Mouse (Mus musculus): ENCODE data around the gene Rpusd4.

The Rpusd4 gene

GRCm38 (mm10) chr9:35267146-35267975 is at the start of gene Rpusd4, which contains the start of gene Fam118b:
Gene Rpusd4, plus strand, starts transcription at chr9:35267865.
Gene Fam118b, minus strand, starts transcription at chr9:35267805.
- peak; percentile 96 for DNase-seq

- no peak for DNase-seq
Measured at GRCm38 (mm10) chr9:35217963-35218362, 49.7 kb upstream of the Rpusd4 start.

GRCm38 (mm10) chr9:35223466-35223865 is 44.2 kb upstream of the Rpusd4 start:
- DNase-seq, result no peak

GRCm38 (mm10) chr9:35228671-35229070 is 39.0 kb upstream of the Rpusd4 start:
- DNase-seq, result no peak

- no peak for DNase-seq
Measured at GRCm38 (mm10) chr9:35235996-35236395, 31.7 kb upstream of the Rpusd4 start.

GRCm38 (mm10) chr9:35238371-35238770 is 29.3 kb upstream of the Rpusd4 start:
- DNase-seq, result no peak

- no peak for DNase-seq
Measured at GRCm38 (mm10) chr9:35238915-35239571, 28.6 kb upstream of the Rpusd4 start.

GRCm38 (mm10) chr9:35239734-35240133 is 27.9 kb upstream of the Rpusd4 start:
- no peak for DNase-seq

- DNase-seq, result no peak
Measured at GRCm38 (mm10) chr9:35247405-35247804, 20.3 kb upstream of the Rpusd4 start.

- DNase-seq, result no peak
Measured at GRCm38 (mm10) chr9:35249476-35249875, 18.2 kb upstream of the Rpusd4 start.

- no peak for DNase-seq
Measured at GRCm38 (mm10) chr9:35257365-35257764, 10.3 kb upstream of the Rpusd4 start.

- no peak for DNase-seq
Measured at GRCm38 (mm10) chr9:35262418-35262817, 5.2 kb upstream of the Rpusd4 start.

GRCm38 (mm10) chr9:35263431-35263830 is 4.2 kb upstream of the Rpusd4 start:
- DNase-seq, result no peak

- no peak for DNase-seq
Measured at GRCm38 (mm10) chr9:35264509-35264908, 3.2 kb upstream of the Rpusd4 start.

- DNase-seq, result no peak
Measured at GRCm38 (mm10) chr9:35267976-35268715, 481 bp downstream of the Rpusd4 start.

GRCm38 (mm10) chr9:35277855-35278365 is 10.2 kb downstream of the Rpusd4 start:
- DNase-seq, result no peak

GRCm38 (mm10) chr9:35278451-35278850 is 10.8 kb downstream of the Rpusd4 start:
- DNase-seq, result no peak

- peak; percentile 74 for DNase-seq
Measured at GRCm38 (mm10) chr9:35282006-35282850, 14.6 kb downstream of the Rpusd4 start.

- DNase-seq, result no peak
Measured at GRCm38 (mm10) chr9:35282851-35283200, 15.2 kb downstream of the Rpusd4 start.

GRCm38 (mm10) chr9:35283415-35284069 is 15.9 kb downstream of the Rpusd4 start:
- no peak for DNase-seq

GRCm38 (mm10) chr9:35284351-35284750 is 16.7 kb downstream of the Rpusd4 start:
- no peak for DNase-seq

- peak; percentile 24 for DNase-seq
Measured at GRCm38 (mm10) chr9:35286351-35286750, 18.7 kb downstream of the Rpusd4 start.
